Mouse (Mus musculus): ENCODE data around the gene Dlg2. TPM values are rescaled to one million over a fixed set of nuclear protein-coding genes. Genes with fewer than 3 reads are reported as not detected.

The Dlg2 gene
- polyA plus RNA-seq, 1 experiment from 2014 or later = 14.2 TPM

DNA sequence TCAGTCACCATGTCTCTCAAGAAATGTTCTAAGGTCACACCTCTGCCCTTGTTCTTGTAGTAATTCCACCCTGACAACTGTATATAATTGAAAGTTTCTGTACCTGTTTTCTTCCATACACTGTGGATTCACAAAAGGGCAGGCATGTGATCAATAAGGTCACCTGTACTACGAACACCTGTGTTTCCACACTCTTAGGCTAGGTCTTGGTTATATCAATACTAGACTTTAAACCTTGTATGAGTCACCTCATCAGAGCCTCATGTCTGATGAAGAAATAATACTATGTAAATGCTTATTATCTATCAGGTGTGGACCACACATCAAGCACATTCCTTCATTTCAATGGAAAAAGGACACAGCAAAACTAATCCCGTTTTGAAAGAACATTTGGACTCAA, 1831.7 kb downstream of the Dlg2 start:
- no peaks in the 10 kb centered on the region for H3K9me3 ChIP-seq (replicated peaks)
- H3K36me3 ChIP-seq = no peaks in the 10 kb centered on the region
- H3K9ac ChIP-seq = no peak overlapping the region
- WGBS = 74% methylated on average over 2 of the region's 2 CpGs
- H3K27ac ChIP-seq (ENCODE audit: poor library complexity, severe bottlenecking) = no peak overlapping the region
- H3K27me3 ChIP-seq (replicated peaks) = no peaks in the 10 kb centered on the region
- ATAC-seq (ENCODE audit: insufficient number of reproducible peaks, low FRiP score) = no peak
- H3K4me1 ChIP-seq (replicated peaks) = no peaks in the 10 kb centered on the region
- H3K4me2 ChIP-seq = no peak overlapping the region
- H3K4me3 ChIP-seq = no peak overlapping the region

DNA sequence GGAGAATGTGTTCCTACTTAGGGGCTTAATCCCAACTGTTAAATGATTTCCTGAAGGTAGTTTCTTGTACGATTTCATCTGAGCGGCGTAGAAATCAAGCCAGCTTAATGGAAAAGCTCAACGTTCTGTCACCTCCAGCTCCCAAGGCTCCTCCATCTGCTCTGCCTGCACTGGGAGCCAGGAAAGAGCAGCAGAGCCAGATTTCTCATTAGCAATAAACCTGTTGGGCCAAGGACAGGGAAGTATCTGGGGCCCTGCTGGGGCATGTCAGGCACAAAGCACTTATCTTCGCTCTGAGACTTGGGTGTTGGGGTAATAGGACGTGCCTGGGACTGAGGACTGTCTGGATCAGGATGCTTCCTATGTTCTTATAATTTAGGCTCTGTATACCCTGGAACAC, 1839.9 kb downstream of the Dlg2 start:
- Histone ChIP-seq H3K9ac (no peak overlapping the region), H3K27me3 (replicated peaks) (no peaks in the 10 kb centered on the region), H3K4me2 (no peak overlapping the region), H3K4me1 (replicated peaks) (0 out of 2 replicates have a peak, but pooled peaks cover 2% of the 10 kb centered on the region), H3K4me3 (no peak overlapping the region), H3K27ac (ENCODE audit: poor library complexity, severe bottlenecking) (no peak overlapping the region), H3K9me3 (replicated peaks) (no peaks in the 10 kb centered on the region), H3K36me3 (no peaks in the 10 kb centered on the region)
- no peak for ATAC-seq (ENCODE audit: insufficient number of reproducible peaks, low FRiP score)
- 72% methylated on average over 6 of the region's 6 CpGs for WGBS

DNA sequence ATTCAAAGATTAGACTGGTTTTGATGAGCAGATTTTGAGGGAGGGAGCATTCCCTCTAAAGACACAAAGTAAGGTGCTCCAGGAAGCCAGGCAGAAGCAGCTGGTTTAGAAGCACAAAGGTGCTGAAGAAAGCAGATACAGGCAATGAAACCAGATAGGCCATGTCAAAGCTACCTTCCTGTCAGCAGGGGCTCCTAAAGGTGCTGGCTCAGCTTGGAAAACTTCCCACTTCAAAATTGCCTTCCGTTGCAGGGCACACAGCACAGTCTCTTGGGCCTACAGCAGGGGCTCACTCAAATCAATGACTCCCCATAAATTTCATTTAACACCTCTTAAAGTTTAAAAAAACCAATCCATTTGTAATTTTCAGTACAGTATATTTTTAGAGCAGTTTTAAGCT, 1843.0 kb downstream of the Dlg2 start:
- Histone ChIP-seq H3K27ac (ENCODE audit: poor library complexity, severe bottlenecking) (no peak overlapping the region), H3K27me3 (replicated peaks) (no peaks in the 10 kb centered on the region), H3K9ac (no peak overlapping the region), H3K36me3 (no peaks in the 10 kb centered on the region), H3K4me1 (replicated peaks) (0 out of 2 replicates have a peak, but pooled peaks cover 2% of the 10 kb centered on the region), H3K9me3 (replicated peaks) (no peaks in the 10 kb centered on the region), H3K4me2 (no peak overlapping the region), H3K4me3 (no peak overlapping the region)
- ATAC-seq (ENCODE audit: insufficient number of reproducible peaks, low FRiP score) = no peak
- WGBS = 50% methylated on average over 1 of the region's 1 CpGs

GRCm38 (mm10) chr7:92320181-92320580, 1843.7 kb downstream of the Dlg2 start:
- Histone ChIP-seq H3K4me1 (replicated peaks) (0 out of 2 replicates have a peak, but pooled peaks cover 2% of the 10 kb centered on the region), H3K9ac (no peak overlapping the region), H3K36me3 (no peaks in the 10 kb centered on the region), H3K4me2 (no peak overlapping the region), H3K27ac (ENCODE audit: poor library complexity, severe bottlenecking) (no peak overlapping the region), H3K27me3 (replicated peaks) (no peaks in the 10 kb centered on the region), H3K4me3 (no peak overlapping the region), H3K9me3 (replicated peaks) (no peaks in the 10 kb centered on the region)
- no peak for ATAC-seq (ENCODE audit: insufficient number of reproducible peaks, low FRiP score)

DNA sequence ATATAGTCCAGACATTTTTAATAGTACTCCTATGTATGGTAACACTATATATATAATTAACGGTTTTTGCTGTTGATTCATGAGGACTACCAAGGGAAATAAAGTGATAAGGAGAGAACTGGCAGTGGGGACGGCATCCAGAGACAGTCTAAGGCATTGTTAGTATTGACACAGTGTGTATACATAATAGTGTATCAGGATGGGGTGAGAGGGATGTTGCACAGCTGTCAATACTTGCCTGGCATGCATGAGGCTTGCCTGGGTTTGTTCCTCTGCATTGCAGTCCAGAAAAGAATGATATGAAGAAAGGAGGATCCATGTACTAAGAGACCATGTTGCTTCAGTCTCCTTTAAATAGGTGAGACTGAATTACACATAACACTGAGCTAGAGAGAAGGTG, 1845.3 kb downstream of the Dlg2 start:
- 70% methylated on average over 2 of the region's 2 CpGs for whole genome bisulfite sequencing
- Histone ChIP-seq H3K27ac (ENCODE audit: poor library complexity, severe bottlenecking) (no peak overlapping the region), H3K4me2 (no peak overlapping the region), H3K4me3 (no peak overlapping the region), H3K36me3 (no peaks in the 10 kb centered on the region), H3K27me3 (replicated peaks) (no peaks in the 10 kb centered on the region), H3K9me3 (replicated peaks) (no peaks in the 10 kb centered on the region), H3K9ac (no peak overlapping the region), H3K4me1 (replicated peaks) (no peaks in the 10 kb centered on the region)
- no peak for ATAC-seq (ENCODE audit: insufficient number of reproducible peaks, low FRiP score)

DNA sequence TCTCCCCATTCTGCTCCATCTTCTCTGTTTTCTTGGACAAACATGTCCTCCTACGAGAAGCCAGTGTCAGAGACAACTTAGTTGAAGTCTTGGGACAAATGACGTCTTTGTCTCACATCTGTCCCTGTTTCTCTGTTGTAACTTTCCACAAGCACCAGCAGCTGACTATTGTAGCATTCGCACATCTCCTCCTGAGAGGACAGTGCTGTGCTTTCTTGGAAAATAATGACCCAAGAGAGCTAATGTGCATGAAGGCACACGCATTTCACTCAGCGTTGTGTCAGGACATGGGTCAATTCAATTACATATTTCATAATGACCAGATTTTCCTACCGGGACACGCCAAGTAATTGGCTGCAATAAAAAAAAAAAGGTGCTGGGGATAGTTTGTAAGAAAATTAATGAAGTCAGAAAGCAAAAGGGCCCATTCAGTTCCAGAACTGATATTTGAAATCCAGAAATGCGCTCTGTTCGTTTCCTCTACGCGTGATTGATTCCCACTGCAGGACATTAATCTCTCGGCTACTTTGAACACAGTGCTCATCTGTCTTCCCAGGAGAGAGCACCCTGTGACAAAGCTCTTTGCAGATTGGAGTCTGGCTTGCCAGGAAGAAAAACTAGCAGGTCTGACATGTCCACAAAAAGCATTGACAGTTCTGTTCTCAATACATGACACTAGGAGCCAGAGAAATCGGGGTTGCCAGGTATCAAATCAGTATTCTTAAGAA, 1846.0 kb downstream of the Dlg2 start:
- H3K4me2 ChIP-seq = no peak overlapping the region
- no peak for ATAC-seq (ENCODE audit: insufficient number of reproducible peaks, low FRiP score)
- no peaks in the 10 kb centered on the region for H3K4me1 ChIP-seq (replicated peaks)
- H3K9me3 ChIP-seq (replicated peaks) = no peaks in the 10 kb centered on the region
- no peak overlapping the region for H3K27ac ChIP-seq (ENCODE audit: poor library complexity, severe bottlenecking)
- no peaks in the 10 kb centered on the region for H3K27me3 ChIP-seq (replicated peaks)
- WGBS = 81% methylated on average over 13 of the region's 13 CpGs
- no peak overlapping the region for H3K4me3 ChIP-seq
- no peak overlapping the region for H3K9ac ChIP-seq
- no peaks in the 10 kb centered on the region for H3K36me3 ChIP-seq

DNA sequence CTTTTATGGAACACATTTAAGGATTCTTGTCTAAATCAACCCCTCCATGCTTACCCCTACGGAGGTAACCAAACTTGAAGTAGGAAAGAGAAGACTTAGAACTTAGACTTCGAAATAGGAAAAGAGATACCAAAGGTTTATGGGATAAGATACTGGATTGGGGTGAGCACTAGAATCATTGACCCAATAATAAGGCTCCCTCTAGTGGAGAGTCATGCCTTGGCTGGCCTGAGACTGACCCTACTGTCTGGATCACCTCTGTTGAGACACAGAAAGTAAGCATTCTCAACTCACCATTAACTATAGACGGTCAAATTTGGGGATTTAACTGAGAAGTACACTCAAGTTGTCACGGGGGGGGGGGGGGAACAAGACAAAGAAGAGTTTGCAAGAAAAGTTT, 1847.2 kb downstream of the Dlg2 start:
- no peak overlapping the region for H3K27ac ChIP-seq (ENCODE audit: poor library complexity, severe bottlenecking)
- 30% methylated on average over 4 of the region's 4 CpGs for WGBS
- ATAC-seq (ENCODE audit: insufficient number of reproducible peaks, low FRiP score) = no peak

GRCm38 (mm10) chr7:92327343-92327896, 1850.9 kb downstream of the Dlg2 start:
- 46% methylated on average over 2 of the region's 2 CpGs for WGBS
- H3K4me3 ChIP-seq = no peak overlapping the region
- H3K36me3 ChIP-seq = no peaks in the 10 kb centered on the region
- no peak overlapping the region for H3K4me2 ChIP-seq
- no peak overlapping the region for H3K27ac ChIP-seq (ENCODE audit: poor library complexity, severe bottlenecking)
- no peaks in the 10 kb centered on the region for H3K4me1 ChIP-seq (replicated peaks)
- no peaks in the 10 kb centered on the region for H3K27me3 ChIP-seq (replicated peaks)
- H3K9me3 ChIP-seq (replicated peaks) = no peaks in the 10 kb centered on the region
- no peak overlapping the region for H3K9ac ChIP-seq
- no peak for ATAC-seq (ENCODE audit: insufficient number of reproducible peaks, low FRiP score)

More for the DNA sequence above, 1847.2 kb downstream of the Dlg2 start:
- Histone ChIP-seq H3K4me2 (no peak overlapping the region), H3K9ac (no peak overlapping the region), H3K4me3 (no peak overlapping the region), H3K36me3 (no peaks in the 10 kb centered on the region), H3K9me3 (replicated peaks) (no peaks in the 10 kb centered on the region), H3K4me1 (replicated peaks) (no peaks in the 10 kb centered on the region), H3K27me3 (replicated peaks) (no peaks in the 10 kb centered on the region)

DNA sequence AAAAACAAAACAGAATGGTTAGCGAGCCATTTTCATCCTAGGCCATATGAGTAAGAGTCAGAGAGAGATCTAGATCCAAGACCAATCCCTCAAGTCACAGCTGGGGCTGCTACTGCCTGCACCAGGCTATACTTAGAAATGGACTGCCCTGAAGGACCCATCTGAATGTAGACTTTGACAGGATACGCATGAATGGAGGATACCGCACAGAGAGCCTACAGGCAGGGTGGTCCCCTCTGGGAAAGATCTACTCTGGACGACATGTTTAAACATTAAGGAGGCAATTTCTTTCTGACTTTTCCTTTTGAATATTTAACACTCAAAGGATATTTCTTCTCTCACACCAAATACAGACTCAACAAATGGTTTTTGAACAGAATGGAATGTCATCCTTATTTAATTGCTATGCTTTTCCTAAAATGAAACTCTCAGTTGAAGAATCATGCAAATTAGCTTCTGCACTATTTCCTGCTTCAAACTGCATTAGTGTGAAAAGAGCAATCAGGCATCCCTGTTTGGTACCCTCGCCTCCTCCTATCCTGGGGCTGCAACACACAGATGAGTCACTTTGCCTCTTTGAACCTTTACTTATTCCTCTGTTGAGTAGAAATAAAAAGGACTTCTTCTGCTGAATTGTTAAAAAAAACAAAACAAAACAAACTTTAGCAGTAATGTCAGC, 1856.9 kb downstream of the Dlg2 start:
- H3K9ac ChIP-seq = no peak overlapping the region
- no peaks in the 10 kb centered on the region for H3K27me3 ChIP-seq (replicated peaks)
- no peaks in the 10 kb centered on the region for H3K36me3 ChIP-seq
- no peaks in the 10 kb centered on the region for H3K4me1 ChIP-seq (replicated peaks)
- H3K9me3 ChIP-seq (replicated peaks) = no peaks in the 10 kb centered on the region
- ATAC-seq (ENCODE audit: insufficient number of reproducible peaks, low FRiP score) = no peak
- no peak overlapping the region for H3K4me2 ChIP-seq
- 78% methylated on average over 5 of the region's 5 CpGs for WGBS
- H3K27ac ChIP-seq (ENCODE audit: poor library complexity, severe bottlenecking) = no peak overlapping the region
- H3K4me3 ChIP-seq = no peak overlapping the region

DNA sequence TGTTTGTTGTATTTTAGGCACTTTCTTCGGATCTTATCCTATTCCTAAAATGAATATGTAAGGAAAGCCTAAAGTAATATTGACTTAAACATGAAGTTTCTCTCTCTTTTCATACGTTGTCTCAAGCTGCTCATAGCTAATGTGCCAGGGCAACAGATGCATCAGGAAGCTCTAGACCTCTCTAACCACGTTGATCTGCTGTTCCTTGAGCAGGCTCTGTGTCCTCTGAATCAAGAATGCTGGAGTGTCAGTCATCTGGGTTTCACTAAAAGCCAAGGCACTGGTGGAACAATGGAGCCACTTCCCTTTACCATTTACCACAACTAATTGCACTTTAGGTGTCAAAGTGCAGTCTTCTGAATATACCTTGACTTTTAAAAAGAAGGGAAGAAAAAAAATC, 1880.1 kb downstream of the Dlg2 start:
- 67% methylated on average over 3 of the region's 3 CpGs for whole genome bisulfite sequencing
- Histone ChIP-seq H3K9ac (no peak overlapping the region), H3K4me1 (replicated peaks) (no peaks in the 10 kb centered on the region), H3K9me3 (replicated peaks) (no peaks in the 10 kb centered on the region), H3K4me2 (no peak overlapping the region), H3K27me3 (replicated peaks) (no peaks in the 10 kb centered on the region), H3K27ac (ENCODE audit: poor library complexity, severe bottlenecking) (no peak overlapping the region), H3K4me3 (no peak overlapping the region), H3K36me3 (no peaks in the 10 kb centered on the region)
- ATAC-seq (ENCODE audit: insufficient number of reproducible peaks, low FRiP score) = no peak

DNA sequence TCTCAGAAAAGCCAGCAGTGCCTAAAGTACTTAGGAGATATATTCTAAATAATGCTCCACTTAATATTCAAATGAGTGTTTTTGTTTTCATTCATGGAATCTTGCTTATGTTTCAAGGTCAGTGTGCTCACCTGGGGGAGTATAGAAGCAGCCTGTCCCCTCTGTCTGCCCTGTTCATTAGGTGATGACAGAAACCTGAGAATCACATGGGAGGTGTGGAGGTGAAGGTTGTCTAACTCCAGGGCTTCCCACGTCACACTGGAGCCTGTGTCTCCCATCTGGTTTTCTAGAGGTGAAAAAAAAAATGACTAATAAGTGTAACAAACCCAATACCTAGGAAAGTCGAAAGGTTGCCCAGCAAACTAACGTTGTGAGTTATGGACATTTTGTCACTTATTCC, 1886.9 kb downstream of the Dlg2 start:
- Histone ChIP-seq H3K36me3 (no peaks in the 10 kb centered on the region), H3K4me1 (replicated peaks) (no peaks in the 10 kb centered on the region), H3K9ac (no peak overlapping the region), H3K4me3 (no peak overlapping the region), H3K27ac (ENCODE audit: poor library complexity, severe bottlenecking) (no peak overlapping the region), H3K4me2 (no peak overlapping the region), H3K27me3 (replicated peaks) (no peaks in the 10 kb centered on the region), H3K9me3 (replicated peaks) (no peaks in the 10 kb centered on the region)
- no peak for ATAC-seq (ENCODE audit: insufficient number of reproducible peaks, low FRiP score)
- WGBS = 62% methylated on average over 3 of the region's 3 CpGs
